Mouse (Mus musculus) erythroblast, embryonic 14.5 days (primary cell): ENCODE measurements around the gene 2610008E11Rik. TPM values are rescaled to one million over a fixed set of nuclear protein-coding genes. Genes with fewer than 3 reads are reported as not detected.
A peak's percentile ranks its signal among the peaks of the same experiment; 100 is the strongest.

ENCODE experiments used
- H3K27me3 ChIP-seq: 2 replicates; pipeline ENCODE4 v1.6.1; 2012; ENCODE audit warnings: inconsistent platforms; ENCODE audit not compliant: control insufficient read depth
- H3K36me3 ChIP-seq: 2 replicates; pipeline ENCODE4 v1.6.1; 2012; ENCODE audit warnings: mild to moderate bottlenecking, inconsistent platforms; ENCODE audit not compliant: control insufficient read depth
- H3K4me1 ChIP-seq: 2 replicates; pipeline ENCODE4 v1.6.1; 2012; ENCODE audit warnings: inconsistent platforms; ENCODE audit not compliant: control insufficient read depth
- H3K4me3 ChIP-seq: replicated peaks from 2 replicates; pipeline ENCODE3; 2012; ENCODE audit warnings: moderate library complexity, mild to moderate bottlenecking, inconsistent platforms
- H3K9me3 ChIP-seq: 2 replicates; pipeline ENCODE4 v1.6.1; 2012; ENCODE audit warnings: low read length, inconsistent platforms, mixed read lengths; ENCODE audit not compliant: control insufficient read depth
- GATA1 ChIP-seq: IDR thresholded peaks from 2 replicates; pipeline ENCODE4 v1.6.1; 2012; ENCODE audit warnings: low read length, inconsistent platforms, mixed read lengths
- TAL1 ChIP-seq: IDR thresholded peaks from 3 replicates; pipeline ENCODE4 v1.6.1; 2012; ENCODE audit warnings: low read length, inconsistent platforms, mixed read lengths
- polyA plus RNA-seq: library from polyadenylated mRNA; stranded (reverse); fragments of >175 nt; gene quantifications from 2 replicates; pipeline ENCODE4 v1.2.3, GENCODE M21; 2012

2610008E11Rik gene
- polyA plus RNA-seq: 0.01 and 0.03 TPM in 2 replicates

DNA sequence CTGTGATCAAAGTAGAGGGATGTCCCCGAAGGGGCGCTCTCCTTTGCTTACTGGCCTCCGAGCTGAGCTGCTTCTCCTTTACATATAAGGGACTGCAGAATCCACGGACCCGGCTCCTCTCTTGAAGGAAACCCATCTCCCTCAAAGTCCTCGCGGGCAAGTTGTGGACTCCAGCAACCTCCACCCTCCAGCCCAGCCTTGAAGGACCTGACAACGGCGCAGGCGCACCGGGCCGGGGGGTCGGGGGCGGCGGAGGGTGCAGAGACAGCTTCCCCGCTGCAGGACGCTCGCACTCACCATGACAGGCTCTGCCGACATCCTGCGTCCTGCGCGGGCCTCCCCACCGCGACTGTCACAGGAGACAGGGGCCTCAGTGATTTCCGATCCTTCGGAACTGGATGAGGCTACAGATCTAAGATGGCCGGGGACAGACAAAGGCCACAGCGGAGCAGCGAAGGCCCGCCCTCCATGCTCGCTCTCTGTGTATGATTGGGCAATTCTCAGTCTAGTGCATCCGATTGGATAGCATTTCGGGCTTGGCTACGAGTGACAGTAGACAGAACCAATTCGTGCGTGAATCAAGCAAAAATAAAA, at the start of gene 2610008E11Rik:
TSS of gene 2610008E11Rik (minus strand) at position 440 of the 594 bp plus-strand sequence.
- Histone ChIP-seq H3K4me3 (peak within 1 kb of the TSS; percentile 85), H3K9me3 (no peaks in the 10 kb centered on the region), H3K27me3 (peaks cover 2% of the 10 kb centered on the region; the same call in 1 of the 2 replicates), H3K4me1 (peaks cover 8% of the 10 kb centered on the region), H3K36me3 (peaks cover 13% of the 10 kb centered on the region)
- TF ChIP-seq TAL1: no peak
- no peak for TF ChIP-seq GATA1

DNA sequence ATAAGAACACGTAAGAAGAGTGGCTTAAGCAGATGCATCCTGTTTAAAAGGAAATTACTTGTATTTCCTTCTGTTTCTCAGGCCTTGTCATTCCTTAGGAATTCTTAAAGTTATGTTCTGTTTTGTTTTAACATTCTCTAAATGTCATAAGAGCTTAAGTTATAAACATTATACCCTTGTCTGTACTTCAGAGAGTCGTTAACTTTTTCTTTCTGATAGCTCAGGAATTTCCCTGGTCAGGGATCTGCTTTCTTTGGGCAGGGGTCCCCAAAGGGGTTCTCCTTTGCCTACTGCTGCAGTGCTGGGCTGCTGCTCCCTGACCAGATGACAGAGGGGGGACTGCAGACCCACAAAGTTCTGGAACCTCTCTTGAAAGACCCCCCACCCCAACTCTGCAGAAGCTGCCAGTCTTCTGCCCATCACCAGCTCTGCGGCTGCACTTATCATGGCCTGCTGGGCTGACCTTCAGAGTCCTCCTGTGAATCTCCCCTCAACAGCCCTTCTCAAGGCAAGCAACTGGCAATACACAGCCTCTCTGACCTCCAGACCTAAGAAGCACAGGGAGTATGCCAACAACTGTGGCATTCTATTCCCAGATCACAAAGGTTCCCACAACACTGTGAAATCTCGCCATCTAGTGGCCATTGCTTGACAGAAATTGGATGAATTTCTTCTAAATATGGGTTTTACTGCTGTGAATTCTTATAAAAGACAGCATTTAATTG, 18.9 kb upstream of the 2610008E11Rik start:
- no peaks in the 10 kb centered on the region for H3K4me1 ChIP-seq
- no peak for TF ChIP-seq TAL1
- no peak for TF ChIP-seq GATA1
- no peaks in the 10 kb centered on the region for H3K36me3 ChIP-seq
- H3K9me3 ChIP-seq: no peaks in the 10 kb centered on the region
- no peak overlapping the region for H3K4me3 ChIP-seq
- no peaks in the 10 kb centered on the region for H3K27me3 ChIP-seq

DNA sequence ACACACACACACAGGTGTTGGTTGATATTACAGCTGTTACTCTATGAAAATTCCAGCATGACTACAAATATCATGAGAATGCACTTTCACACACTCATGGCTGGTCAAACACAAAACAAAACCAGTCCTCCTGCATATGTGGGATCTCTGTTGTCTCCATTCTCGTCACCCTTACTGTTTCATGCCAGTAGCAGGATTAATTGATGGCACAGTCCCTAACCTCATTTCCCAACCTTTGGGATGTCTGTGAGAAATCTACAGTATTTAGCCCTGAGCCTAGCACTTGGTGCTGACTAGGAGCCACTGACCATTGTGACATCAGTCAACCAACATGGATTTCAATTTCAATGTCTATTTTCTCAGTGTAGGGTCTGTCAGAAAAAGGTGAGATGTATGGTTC, 17.7 kb upstream of the 2610008E11Rik start:
- H3K9me3 ChIP-seq: no peaks in the 10 kb centered on the region
- H3K27me3 ChIP-seq: no peaks in the 10 kb centered on the region
- TF ChIP-seq GATA1 (no peak), TAL1 (no peak)
- H3K4me1 ChIP-seq: no peaks in the 10 kb centered on the region
- no peak overlapping the region for H3K4me3 ChIP-seq
- H3K36me3 ChIP-seq: no peaks in the 10 kb centered on the region

DNA sequence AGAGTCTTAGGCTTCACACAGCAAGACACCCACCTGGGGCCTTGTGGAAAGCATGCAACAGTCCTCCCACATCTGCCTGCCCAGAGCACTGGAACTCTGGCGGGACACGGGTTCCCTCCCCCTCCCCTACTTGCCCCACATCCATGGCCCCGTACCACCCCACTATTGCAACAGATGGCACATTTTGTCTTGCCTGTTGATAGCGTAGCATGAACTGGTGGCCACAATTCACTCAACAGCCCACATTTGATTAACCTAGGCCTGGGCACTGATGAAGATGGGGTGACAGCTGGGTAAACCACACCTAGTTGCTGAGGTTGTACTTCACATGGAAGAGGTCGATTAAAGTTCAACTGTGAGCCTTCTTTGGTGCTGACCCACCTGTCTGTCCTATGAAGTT, 13.1 kb upstream of the 2610008E11Rik start:
- TF ChIP-seq TAL1 (no peak), GATA1 (no peak)
- Histone ChIP-seq H3K36me3 (no peaks in the 10 kb centered on the region), H3K9me3 (no peaks in the 10 kb centered on the region)

DNA sequence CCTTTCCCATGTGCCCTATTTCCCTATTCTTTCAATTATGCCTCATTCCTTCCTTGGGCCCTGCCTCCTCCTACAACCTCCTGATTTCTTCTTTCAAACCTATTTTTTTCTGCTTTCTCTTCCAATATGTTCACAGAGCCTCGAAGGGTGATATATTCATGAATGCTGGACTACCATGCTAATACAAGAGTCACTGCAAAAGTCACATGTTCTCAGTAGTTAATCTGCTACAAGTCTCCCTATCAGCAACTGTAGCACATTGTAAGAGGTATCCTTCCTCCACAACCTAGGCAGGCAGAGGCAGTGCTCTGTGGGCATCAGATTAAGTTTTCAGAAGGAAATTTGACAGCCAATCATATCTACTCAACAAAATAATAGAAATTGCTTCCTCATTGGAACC, 11.8 kb upstream of the 2610008E11Rik start:
- Histone ChIP-seq H3K27me3 (no peaks in the 10 kb centered on the region), H3K4me3 (no peak overlapping the region), H3K9me3 (no peaks in the 10 kb centered on the region), H3K36me3 (no peaks in the 10 kb centered on the region), H3K4me1 (peaks cover 11% of the 10 kb centered on the region)
- TF ChIP-seq TAL1 (no peak), GATA1 (no peak)

More for the DNA sequence above, 13.1 kb upstream of the 2610008E11Rik start:
- H3K4me1 ChIP-seq: peaks cover 11% of the 10 kb centered on the region
- no peak overlapping the region for H3K4me3 ChIP-seq
- no peaks in the 10 kb centered on the region for H3K27me3 ChIP-seq

DNA sequence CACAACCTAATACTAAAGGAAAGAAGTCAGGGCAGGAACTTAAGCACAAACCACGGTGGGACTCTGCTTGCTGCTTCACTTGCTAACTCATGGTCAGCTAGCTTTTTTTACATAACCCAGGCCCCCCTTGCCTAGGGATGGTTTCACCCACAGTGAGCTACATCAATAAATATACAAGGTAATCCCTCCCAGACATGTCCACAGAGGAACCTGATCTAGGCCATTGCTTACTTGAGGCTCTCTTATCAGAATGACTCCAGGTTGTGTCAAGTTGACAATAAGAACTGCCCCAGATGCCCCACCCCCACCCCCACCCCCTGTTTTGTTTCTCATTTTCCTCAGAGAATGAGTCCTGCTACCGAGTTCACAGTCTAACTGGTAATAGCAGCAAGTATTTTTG, 10.1 kb upstream of the 2610008E11Rik start:
- no peak for TF ChIP-seq GATA1
- TF ChIP-seq TAL1: no peak
- peaks cover 11% of the 10 kb centered on the region for H3K4me1 ChIP-seq
- no peaks in the 10 kb centered on the region for H3K9me3 ChIP-seq
- no peaks in the 10 kb centered on the region for H3K27me3 ChIP-seq
- no peak overlapping the region for H3K4me3 ChIP-seq
- H3K36me3 ChIP-seq: no peaks in the 10 kb centered on the region

- Histone ChIP-seq H3K9me3 (no peaks in the 10 kb centered on the region), H3K27me3 (no peaks in the 10 kb centered on the region), H3K36me3 (no peaks in the 10 kb centered on the region), H3K4me3 (no peak overlapping the region), H3K4me1 (peaks cover 11% of the 10 kb centered on the region)
- TF ChIP-seq GATA1 (no peak), TAL1 (no peak)
These were observed 9.2 kb upstream of the 2610008E11Rik start for GRCm38 (mm10) chr10:79106325-79107282.

DNA sequence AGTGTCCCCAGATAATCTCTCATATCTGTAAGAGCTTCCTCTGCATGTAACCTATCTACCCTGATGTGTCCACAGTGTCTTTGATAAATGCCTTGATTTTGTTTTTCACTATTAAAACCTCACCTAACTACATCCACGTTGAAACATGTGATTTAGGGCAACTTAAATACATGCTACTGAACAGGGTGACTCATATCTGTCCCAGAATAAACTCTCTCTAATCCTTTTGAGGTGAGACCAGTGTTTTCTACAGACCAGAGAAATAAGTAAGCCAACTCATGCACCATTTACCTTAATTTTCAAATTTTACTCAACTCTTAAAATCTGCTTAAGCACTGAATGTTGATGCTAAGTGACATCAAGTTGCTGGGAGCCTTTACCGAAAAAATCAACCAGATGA, 694 bp downstream of the 2610008E11Rik start:
- Histone ChIP-seq H3K36me3 (peaks cover 18% of the 10 kb centered on the region), H3K4me1 (peaks cover 8% of the 10 kb centered on the region), H3K27me3 (peaks cover 2% of the 10 kb centered on the region; the same call in 1 of the 2 replicates), H3K4me3 (peak overlapping the region; percentile 85), H3K9me3 (peaks cover 1% of the 10 kb centered on the region; the same call in 1 of the 2 replicates)
- TF ChIP-seq TAL1: no peak
- no peak for TF ChIP-seq GATA1

GRCm38 (mm10) chr10:79091731-79092130, 5.7 kb downstream of the 2610008E11Rik start:
- Histone ChIP-seq H3K36me3 (peaks cover 51% of the 10 kb centered on the region), H3K4me3 (no peak overlapping the region), H3K9me3 (peaks cover 3% of the 10 kb centered on the region; the same call in 1 of the 2 replicates), H3K27me3 (no peaks in the 10 kb centered on the region), H3K4me1 (peaks cover 6% of the 10 kb centered on the region)
- no peak for TF ChIP-seq GATA1
- TF ChIP-seq TAL1: no peak
